Mouse (Mus musculus): ENCODE data around the gene Rasgef1c. TPM values are rescaled to one million over a fixed set of nuclear protein-coding genes. Genes with fewer than 3 reads are reported as not detected.

Gene Rasgef1c
- 0.20 and 0.30 TPM in 2 replicates for polyA plus RNA-seq (2015; fragmentation: Nextera tagmentation; extraction: Ambion mirVana)

- Histone ChIP-seq H3K4me1 (ENCODE audit: control insufficient read depth, insufficient read depth, low read length) (no peaks in the 10 kb centered on the region), H3K9me3 (replicated peaks; ENCODE audit: control insufficient read depth, low read length) (0 out of 2 replicates have a peak, but pooled peaks cover 4% of the 10 kb centered on the region), H3K4me2 (ENCODE audit: low read depth, low read length) (peak within 1 kb of the TSS; percentile 100), H3K36me3 (ENCODE audit: control insufficient read depth, insufficient read depth) (no peaks in the 10 kb centered on the region), H3K9ac (ENCODE audit: low read length) (peak within 1 kb of the TSS; percentile 71), H3K27me3 (ENCODE audit: control insufficient read depth, insufficient read depth, low read length) (peaks cover 31% of the 10 kb centered on the region), H3K27ac (ENCODE audit: low read length) (no peak within 1 kb of the TSS), H3K4me3 (ENCODE audit: low read length) (peak within 1 kb of the TSS; percentile 71)
- ATAC-seq (replicated peaks; ENCODE audit: extremely low read depth, insufficient read depth, low FRiP score): peak; percentile 79
- WGBS: 3% methylated on average over 92 of the region's 99 CpGs
Measured at GRCm38 (mm10) chr11:49901659-49902458, at the start of gene Rasgef1c. Gene Rasgef1c (plus strand): TSS chr11:49901835.

- Histone ChIP-seq H3K4me1 (ENCODE audit: control insufficient read depth, insufficient read depth, low read length) (no peaks in the 10 kb centered on the region), H3K9me3 (replicated peaks; ENCODE audit: control insufficient read depth, low read length) (no peaks in the 10 kb centered on the region), H3K9ac (ENCODE audit: low read length) (no peak overlapping the region), H3K27ac (ENCODE audit: low read length) (no peak overlapping the region), H3K4me2 (ENCODE audit: low read depth, low read length) (no peak overlapping the region), H3K4me3 (ENCODE audit: low read length) (no peak overlapping the region), H3K27me3 (ENCODE audit: control insufficient read depth, insufficient read depth, low read length) (no peaks in the 10 kb centered on the region), H3K36me3 (ENCODE audit: control insufficient read depth, insufficient read depth) (peaks cover 16% of the 10 kb centered on the region)
- 82% methylated on average over 5 of the region's 5 CpGs for WGBS
- ATAC-seq (replicated peaks; ENCODE audit: extremely low read depth, insufficient read depth, low FRiP score): no peak
Measured at GRCm38 (mm10) chr11:49855144-49855543, 46.5 kb upstream of the Rasgef1c start.

GRCm38 (mm10) chr11:49861139-49861538 is 40.5 kb upstream of the Rasgef1c start:
- Histone ChIP-seq H3K9ac (ENCODE audit: low read length) (no peak overlapping the region), H3K27ac (ENCODE audit: low read length) (no peak overlapping the region), H3K4me1 (ENCODE audit: control insufficient read depth, insufficient read depth, low read length) (no peaks in the 10 kb centered on the region), H3K4me2 (ENCODE audit: low read depth, low read length) (no peak overlapping the region), H3K4me3 (ENCODE audit: low read length) (no peak overlapping the region), H3K27me3 (ENCODE audit: control insufficient read depth, insufficient read depth, low read length) (no peaks in the 10 kb centered on the region), H3K9me3 (replicated peaks; ENCODE audit: control insufficient read depth, low read length) (no peaks in the 10 kb centered on the region), H3K36me3 (ENCODE audit: control insufficient read depth, insufficient read depth) (no peaks in the 10 kb centered on the region)
- WGBS: 84% methylated on average over 4 of the region's 4 CpGs
- ATAC-seq (replicated peaks; ENCODE audit: extremely low read depth, insufficient read depth, low FRiP score): no peak

- H3K9me3 ChIP-seq (replicated peaks; ENCODE audit: control insufficient read depth, low read length): no peaks in the 10 kb centered on the region
- H3K27me3 ChIP-seq (ENCODE audit: control insufficient read depth, insufficient read depth, low read length): no peaks in the 10 kb centered on the region
- no peaks in the 10 kb centered on the region for H3K4me1 ChIP-seq (ENCODE audit: control insufficient read depth, insufficient read depth, low read length)
- peaks cover 10% of the 10 kb centered on the region; the same call in 1 of the 2 replicates for H3K36me3 ChIP-seq (ENCODE audit: control insufficient read depth, insufficient read depth)
- ATAC-seq (replicated peaks; ENCODE audit: extremely low read depth, insufficient read depth, low FRiP score): no peak
- no peak overlapping the region for H3K27ac ChIP-seq (ENCODE audit: low read length)
- no peak overlapping the region for H3K9ac ChIP-seq (ENCODE audit: low read length)
- no peak overlapping the region for H3K4me2 ChIP-seq (ENCODE audit: low read depth, low read length)
- no peak overlapping the region for H3K4me3 ChIP-seq (ENCODE audit: low read length)
Measured at GRCm38 (mm10) chr11:49863926-49864325, 37.7 kb upstream of the Rasgef1c start.

GRCm38 (mm10) chr11:49867320-49867719 is 34.3 kb upstream of the Rasgef1c start:
- WGBS: 77% methylated on average over 5 of the region's 5 CpGs
- no peak for ATAC-seq (replicated peaks; ENCODE audit: extremely low read depth, insufficient read depth, low FRiP score)
- Histone ChIP-seq H3K36me3 (ENCODE audit: control insufficient read depth, insufficient read depth) (peaks cover 14% of the 10 kb centered on the region; the same call in 1 of the 2 replicates), H3K9me3 (replicated peaks; ENCODE audit: control insufficient read depth, low read length) (no peaks in the 10 kb centered on the region), H3K4me3 (ENCODE audit: low read length) (no peak overlapping the region), H3K27ac (ENCODE audit: low read length) (no peak overlapping the region), H3K9ac (ENCODE audit: low read length) (no peak overlapping the region), H3K4me1 (ENCODE audit: control insufficient read depth, insufficient read depth, low read length) (no peaks in the 10 kb centered on the region), H3K4me2 (ENCODE audit: low read depth, low read length) (no peak overlapping the region), H3K27me3 (ENCODE audit: control insufficient read depth, insufficient read depth, low read length) (no peaks in the 10 kb centered on the region)

GRCm38 (mm10) chr11:49869762-49870161 is 31.9 kb upstream of the Rasgef1c start:
- H3K27me3 ChIP-seq (ENCODE audit: control insufficient read depth, insufficient read depth, low read length): no peaks in the 10 kb centered on the region
- H3K4me3 ChIP-seq (ENCODE audit: low read length): no peak overlapping the region
- no peak overlapping the region for H3K9ac ChIP-seq (ENCODE audit: low read length)
- no peaks in the 10 kb centered on the region for H3K9me3 ChIP-seq (replicated peaks; ENCODE audit: control insufficient read depth, low read length)
- H3K36me3 ChIP-seq (ENCODE audit: control insufficient read depth, insufficient read depth): peaks cover 30% of the 10 kb centered on the region
- no peak overlapping the region for H3K4me2 ChIP-seq (ENCODE audit: low read depth, low read length)
- H3K4me1 ChIP-seq (ENCODE audit: control insufficient read depth, insufficient read depth, low read length): no peaks in the 10 kb centered on the region
- ATAC-seq (replicated peaks; ENCODE audit: extremely low read depth, insufficient read depth, low FRiP score): no peak
- no peak overlapping the region for H3K27ac ChIP-seq (ENCODE audit: low read length)

GRCm38 (mm10) chr11:49871914-49872313 is 29.7 kb upstream of the Rasgef1c start:
- peaks cover 8% of the 10 kb centered on the region for H3K4me1 ChIP-seq (ENCODE audit: control insufficient read depth, insufficient read depth, low read length)
- no peak overlapping the region for H3K9ac ChIP-seq (ENCODE audit: low read length)
- H3K9me3 ChIP-seq (replicated peaks; ENCODE audit: control insufficient read depth, low read length): no peaks in the 10 kb centered on the region
- H3K4me3 ChIP-seq (ENCODE audit: low read length): no peak overlapping the region
- no peak overlapping the region for H3K27ac ChIP-seq (ENCODE audit: low read length)
- ATAC-seq (replicated peaks; ENCODE audit: extremely low read depth, insufficient read depth, low FRiP score): no peak
- no peak overlapping the region for H3K4me2 ChIP-seq (ENCODE audit: low read depth, low read length)
- no peaks in the 10 kb centered on the region for H3K27me3 ChIP-seq (ENCODE audit: control insufficient read depth, insufficient read depth, low read length)
- peaks cover 31% of the 10 kb centered on the region for H3K36me3 ChIP-seq (ENCODE audit: control insufficient read depth, insufficient read depth)
- WGBS: 45% methylated on average over 6 of the region's 6 CpGs

- Histone ChIP-seq H3K36me3 (ENCODE audit: control insufficient read depth, insufficient read depth) (peaks cover 24% of the 10 kb centered on the region), H3K9me3 (replicated peaks; ENCODE audit: control insufficient read depth, low read length) (no peaks in the 10 kb centered on the region), H3K27me3 (ENCODE audit: control insufficient read depth, insufficient read depth, low read length) (no peaks in the 10 kb centered on the region), H3K4me1 (ENCODE audit: control insufficient read depth, insufficient read depth, low read length) (peaks cover 16% of the 10 kb centered on the region), H3K4me2 (ENCODE audit: low read depth, low read length) (no peak overlapping the region), H3K4me3 (ENCODE audit: low read length) (no peak overlapping the region), H3K9ac (ENCODE audit: low read length) (no peak overlapping the region), H3K27ac (ENCODE audit: low read length) (no peak overlapping the region)
- ATAC-seq (replicated peaks; ENCODE audit: extremely low read depth, insufficient read depth, low FRiP score): no peak
- WGBS: 88% methylated on average over 6 of the region's 6 CpGs
Measured at GRCm38 (mm10) chr11:49872779-49873178, 28.9 kb upstream of the Rasgef1c start.

GRCm38 (mm10) chr11:49876948-49877817 is 24.5 kb upstream of the Rasgef1c start:
- H3K36me3 ChIP-seq (ENCODE audit: control insufficient read depth, insufficient read depth): peaks cover 23% of the 10 kb centered on the region
- H3K9ac ChIP-seq (ENCODE audit: low read length): no peak overlapping the region
- H3K9me3 ChIP-seq (replicated peaks; ENCODE audit: control insufficient read depth, low read length): no peaks in the 10 kb centered on the region
- no peaks in the 10 kb centered on the region for H3K27me3 ChIP-seq (ENCODE audit: control insufficient read depth, insufficient read depth, low read length)
- H3K4me1 ChIP-seq (ENCODE audit: control insufficient read depth, insufficient read depth, low read length): peaks cover 23% of the 10 kb centered on the region
- ATAC-seq (replicated peaks; ENCODE audit: extremely low read depth, insufficient read depth, low FRiP score): peak; percentile 92
- H3K27ac ChIP-seq (ENCODE audit: low read length): peak overlapping the region; percentile 78
- no peak overlapping the region for H3K4me2 ChIP-seq (ENCODE audit: low read depth, low read length)
- WGBS: 64% methylated on average over 8 of the region's 8 CpGs
- no peak overlapping the region for H3K4me3 ChIP-seq (ENCODE audit: low read length)
